Mouse (Mus musculus) stomach, embryonic 14.5 days (tissue): Measurements from ENCODE around the gene Bcar3. TPM values are rescaled to one million over a fixed set of nuclear protein-coding genes. Genes with fewer than 3 reads are reported as not detected.

Experiments used
- ATAC-seq: fragments of 200-750 bp; cut with Nextera tagmentation; 2 replicates; pipeline ENCODE4 v1.8.0; 2017; ENCODE audit warnings: low read depth, moderate TSS enrichment; ENCODE audit not compliant: insufficient number of reproducible peaks, insufficient read depth, low FRiP score
- H3K27ac ChIP-seq: fragments of 300-500 bp; sonication (generic); 2 replicates; pipeline ENCODE4 v1.5.1; 2014; ENCODE audit warnings: mild to moderate bottlenecking, low read length, moderate library complexity, mixed read lengths
- H3K27me3 ChIP-seq: fragments of 300-500 bp; sonication (generic); 2 replicates; pipeline ENCODE4 v1.6.1; 2014; ENCODE audit warnings: low read length, control low read depth, mixed read lengths; ENCODE audit not compliant: control insufficient read depth, insufficient read depth
- H3K36me3 ChIP-seq: fragments of 300-500 bp; sonication (generic); 2 replicates; pipeline ENCODE4 v1.6.1; 2014; ENCODE audit warnings: mild to moderate bottlenecking, control low read depth, low read length, moderate library complexity, mixed read lengths; ENCODE audit not compliant: control insufficient read depth, insufficient read depth
- H3K4me1 ChIP-seq: fragments of 300-500 bp; sonication (generic); 2 replicates; pipeline ENCODE4 v1.6.1; 2014; ENCODE audit warnings: low read length, control low read depth, mixed read lengths; ENCODE audit not compliant: control insufficient read depth, insufficient read depth
- H3K4me2 ChIP-seq: fragments of 300-500 bp; sonication (generic); replicated peaks from 2 replicates; pipeline ENCODE4 v1.6.1; 2014; ENCODE audit warnings: low read depth, low read length, control low read depth
- H3K4me3 ChIP-seq: fragments of 300-500 bp; sonication (generic); 2 replicates; pipeline ENCODE4 v1.5.1; 2014; ENCODE audit warnings: low read depth, low read length, control low read depth
- H3K9ac ChIP-seq: fragments of 300-500 bp; sonication (generic); replicated peaks from 2 replicates; pipeline ENCODE4 v1.6.1; 2014; ENCODE audit warnings: low read depth, mild to moderate bottlenecking, control low read depth, low read length, moderate library complexity, mixed read lengths
- H3K9me3 ChIP-seq: fragments of 300-500 bp; sonication (generic); 2 replicates; pipeline ENCODE4 v1.6.1; 2016; ENCODE audit warnings: low read depth, low read length, control low read depth; ENCODE audit not compliant: control insufficient read depth
- WGBS: fragments of 180-500 bp; shearing (Covaris S2); extraction: QIAGEN DNeasy Blood & Tissue Kit; methylation state at CpG from one replicate; pipeline ENCODE4 v1.1.7; 2014; 5-methylcytosine and 5-hydroxymethylcytosine counted together
- polyA plus RNA-seq: library from polyadenylated mRNA; unstranded; fragments of >200 nt; fragmentation: Nextera tagmentation; extraction: Ambion mirVana; gene quantifications from 2 replicates; pipeline ENCODE4 v1.2.1, GENCODE M21; 2014

The Bcar3 gene
- polyA plus RNA-seq, 1 experiment from 2014 or later = 11.3 TPM

- H3K4me2 ChIP-seq = no peak overlapping the region
- H3K9ac ChIP-seq = no peak overlapping the region
- 95% methylated on average over 3 of the region's 3 CpGs for WGBS
- no peaks in the 10 kb centered on the region for H3K9me3 ChIP-seq
- no peaks in the 10 kb centered on the region for H3K27me3 ChIP-seq
- no peak overlapping the region for H3K4me3 ChIP-seq
- H3K36me3 ChIP-seq = peaks cover 11% of the 10 kb centered on the region
- no peak overlapping the region for H3K27ac ChIP-seq
- ATAC-seq = no peak
- H3K4me1 ChIP-seq = no peaks in the 10 kb centered on the region
These were observed 257.2 kb downstream of the Bcar3 start for GRCm38 (mm10) chr3:122551174-122551573.

GRCm38 (mm10) chr3:122557766-122558165 lies 263.8 kb downstream of the Bcar3 start:
- H3K9ac ChIP-seq = no peak overlapping the region
- no peak overlapping the region for H3K4me3 ChIP-seq
- ATAC-seq = no peak
- 54% methylated on average over 2 of the region's 2 CpGs for WGBS
- no peaks in the 10 kb centered on the region for H3K4me1 ChIP-seq
- no peaks in the 10 kb centered on the region for H3K27me3 ChIP-seq
- H3K36me3 ChIP-seq = peaks cover 16% of the 10 kb centered on the region
- H3K9me3 ChIP-seq = no peaks in the 10 kb centered on the region
- H3K4me2 ChIP-seq = no peak overlapping the region
- no peak overlapping the region for H3K27ac ChIP-seq

GRCm38 (mm10) chr3:122565285-122565684 lies 271.3 kb downstream of the Bcar3 start:
- Histone ChIP-seq H3K36me3 (peaks cover 16% of the 10 kb centered on the region), H3K27ac (no peak overlapping the region), H3K9ac (no peak overlapping the region), H3K4me1 (no peaks in the 10 kb centered on the region), H3K9me3 (no peaks in the 10 kb centered on the region), H3K4me3 (no peak overlapping the region), H3K4me2 (no peak overlapping the region), H3K27me3 (no peaks in the 10 kb centered on the region)
- no peak for ATAC-seq
- WGBS = 11% methylated on average over 7 of the region's 7 CpGs

- no peak overlapping the region for H3K4me3 ChIP-seq
- H3K4me1 ChIP-seq = no peaks in the 10 kb centered on the region
- no peak for ATAC-seq
- H3K36me3 ChIP-seq = peaks cover 16% of the 10 kb centered on the region
- H3K9me3 ChIP-seq = no peaks in the 10 kb centered on the region
- 68% methylated on average over 3 of the region's 3 CpGs for WGBS
- no peak overlapping the region for H3K4me2 ChIP-seq
- no peak overlapping the region for H3K27ac ChIP-seq
- no peaks in the 10 kb centered on the region for H3K27me3 ChIP-seq
- H3K9ac ChIP-seq = no peak overlapping the region
These were observed 272.2 kb downstream of the Bcar3 start for GRCm38 (mm10) chr3:122566112-122566511.

- H3K4me2 ChIP-seq = no peak overlapping the region
- H3K9ac ChIP-seq = no peak overlapping the region
- no peaks in the 10 kb centered on the region for H3K9me3 ChIP-seq
- WGBS = 64% methylated on average over 4 of the region's 4 CpGs
- no peak overlapping the region for H3K27ac ChIP-seq
- H3K36me3 ChIP-seq = peaks cover 13% of the 10 kb centered on the region
- ATAC-seq = no peak
- H3K27me3 ChIP-seq = no peaks in the 10 kb centered on the region
- no peak overlapping the region for H3K4me3 ChIP-seq
- H3K4me1 ChIP-seq = no peaks in the 10 kb centered on the region
These were observed 272.6 kb downstream of the Bcar3 start for GRCm38 (mm10) chr3:122566549-122566948.

- Histone ChIP-seq H3K27ac (no peak overlapping the region), H3K9ac (no peak overlapping the region), H3K9me3 (no peaks in the 10 kb centered on the region), H3K4me2 (no peak overlapping the region), H3K4me1 (peaks cover 5% of the 10 kb centered on the region; the same call in 1 of the 2 replicates), H3K27me3 (no peaks in the 10 kb centered on the region), H3K36me3 (no peaks in the 10 kb centered on the region), H3K4me3 (no peak overlapping the region)
- WGBS = 76% methylated on average over 5 of the region's 5 CpGs
- ATAC-seq = no peak
These were observed 279.7 kb downstream of the Bcar3 start for GRCm38 (mm10) chr3:122573426-122574286.

GRCm38 (mm10) chr3:122574921-122575320 lies 281.0 kb downstream of the Bcar3 start:
- Histone ChIP-seq H3K9ac (no peak overlapping the region), H3K4me3 (no peak overlapping the region), H3K4me2 (no peak overlapping the region), H3K4me1 (peaks cover 5% of the 10 kb centered on the region; the same call in 1 of the 2 replicates), H3K9me3 (no peaks in the 10 kb centered on the region), H3K27ac (no peak overlapping the region), H3K27me3 (no peaks in the 10 kb centered on the region), H3K36me3 (no peaks in the 10 kb centered on the region)
- no peak for ATAC-seq
- WGBS = 92% methylated on average over 1 of the region's 1 CpGs

GRCm38 (mm10) chr3:122577360-122577759 lies 283.4 kb downstream of the Bcar3 start:
- Histone ChIP-seq H3K27ac (no peak overlapping the region), H3K9me3 (no peaks in the 10 kb centered on the region), H3K4me2 (no peak overlapping the region), H3K27me3 (no peaks in the 10 kb centered on the region), H3K4me1 (peaks cover 5% of the 10 kb centered on the region; the same call in 1 of the 2 replicates), H3K9ac (no peak overlapping the region), H3K4me3 (no peak overlapping the region), H3K36me3 (no peaks in the 10 kb centered on the region)
- ATAC-seq = no peak
